Mouse (Mus musculus) macrophage (primary cell): ENCODE results near the gene Gm11569. TPM values are rescaled to one million over a fixed set of nuclear protein-coding genes. Genes with fewer than 3 reads are reported as not detected.
"Not testable (repeated sequence)": the region's sequence is repeated elsewhere in the genome, so short reads cannot be mapped to it uniquely, and the experiment has no call there.

Experiments used
- H3K27ac ChIP-seq: fragments of 350-480 bp; formaldehyde crosslinking; 2 replicates; pipeline ENCODE4 v1.9.0; 2021
- H3K36me3 ChIP-seq: fragments of 350-480 bp; formaldehyde crosslinking; 2 replicates; pipeline ENCODE4 v1.9.0; 2021; ENCODE audit errors: inconsistent target
- H3K4me3 ChIP-seq: fragments of 350-480 bp; formaldehyde crosslinking; 2 replicates; pipeline ENCODE4 v1.9.0; 2021; ENCODE audit errors: inconsistent target
- H3K79me2 ChIP-seq: fragments of 350-480 bp; formaldehyde crosslinking; 2 replicates; pipeline ENCODE4 v1.9.0; 2021; ENCODE audit errors: inconsistent target
- WGBS: methylation state at CpG from one replicate; pipeline ENCODE4 v1.1.7; 2026; ENCODE audit warnings: inconsistent platforms; ENCODE audit not compliant: missing documents; 5-methylcytosine and 5-hydroxymethylcytosine counted together
- polyA plus RNA-seq: library from polyadenylated mRNA; stranded (reverse); fragments of 250-400 nt; gene quantifications from 3 replicates; pipeline ENCODE4 v1.2.4, GENCODE M21; 2018; ENCODE audit warnings: inconsistent platforms
- total RNA-seq, 78 experiments: library from RNA; depleted of rRNA; stranded (reverse); fragments of 250-400 nt; gene quantifications; 1 replicate in 9 of 78; 2 replicates in 24 of 78; 3 replicates in 43 of 78; 4 replicates in 2 of 78; pipeline ENCODE4 v1.2.4; 2018; ENCODE audit warnings: inconsistent platforms in 56 of 78

The Gm11569 gene
- total RNA-seq (2018; cell fraction: chromatin; rRNA removed), result not detected
- not detected for total RNA-seq (2018; cell fraction: cytosol; rRNA removed)
- not detected for total RNA-seq (2018; cell fraction: nucleus; rRNA removed)
- polyA plus RNA-seq, result not detected in 3 replicates

DNA sequence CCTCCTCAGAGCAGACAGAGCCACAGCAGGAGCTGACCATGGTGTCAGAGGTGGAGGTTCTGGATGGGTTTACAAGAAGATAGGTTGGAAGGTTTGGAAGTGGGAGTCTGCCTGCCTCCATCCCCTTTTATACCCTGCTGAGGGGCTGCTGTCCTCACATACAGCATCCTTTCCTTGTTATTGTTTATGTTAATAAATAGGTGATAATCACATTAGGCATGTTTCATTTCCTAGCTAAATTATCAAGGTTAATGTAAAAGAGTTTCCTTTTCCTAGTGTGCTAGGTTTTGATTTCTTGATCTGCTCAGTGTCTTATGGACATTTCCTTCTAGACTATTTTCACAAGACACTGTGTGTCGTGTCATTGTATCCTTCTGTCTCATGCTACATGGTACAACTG lies at the start of gene Gm11569:
Gm11569 (minus strand) TSS at position 101 of the 400 bp plus-strand sequence.
- H3K79me2 ChIP-seq, H3K27ac ChIP-seq: not testable (repeated sequence)
- WGBS, result no CpG with 5 or more reads among the region's 1 CpGs

DNA sequence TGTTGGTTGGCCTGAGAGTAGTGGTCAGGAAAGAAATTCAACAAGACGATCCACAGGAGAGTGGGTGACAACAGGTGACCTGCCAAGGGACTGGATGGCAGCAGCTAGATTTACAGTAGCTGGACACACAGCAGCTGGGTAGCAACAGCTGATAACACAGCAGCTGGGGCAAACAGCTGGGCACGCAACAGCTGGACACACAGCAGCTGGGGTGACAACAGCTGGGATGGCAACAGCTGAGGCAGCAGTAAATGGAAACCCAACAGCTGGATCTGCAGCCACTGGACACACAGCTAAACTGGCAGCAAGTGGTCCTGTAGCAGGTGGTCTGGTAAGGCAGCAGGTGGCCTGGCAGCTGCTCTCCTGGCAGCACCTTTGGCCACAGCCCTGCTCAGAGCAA lies 48.0 kb upstream of the Gm11569 start:
- WGBS, result 95% methylated on average over 2 of the region's 2 CpGs
- H3K4me3 ChIP-seq, result no peak overlapping the region
- H3K27ac ChIP-seq, result no peak overlapping the region
- H3K36me3 ChIP-seq, result no peaks in the 10 kb centered on the region
- no peaks in the 10 kb centered on the region for H3K79me2 ChIP-seq

More for the DNA sequence above, at the start of gene Gm11569:
- H3K4me3 ChIP-seq, H3K36me3 ChIP-seq: not testable (repeated sequence)

DNA sequence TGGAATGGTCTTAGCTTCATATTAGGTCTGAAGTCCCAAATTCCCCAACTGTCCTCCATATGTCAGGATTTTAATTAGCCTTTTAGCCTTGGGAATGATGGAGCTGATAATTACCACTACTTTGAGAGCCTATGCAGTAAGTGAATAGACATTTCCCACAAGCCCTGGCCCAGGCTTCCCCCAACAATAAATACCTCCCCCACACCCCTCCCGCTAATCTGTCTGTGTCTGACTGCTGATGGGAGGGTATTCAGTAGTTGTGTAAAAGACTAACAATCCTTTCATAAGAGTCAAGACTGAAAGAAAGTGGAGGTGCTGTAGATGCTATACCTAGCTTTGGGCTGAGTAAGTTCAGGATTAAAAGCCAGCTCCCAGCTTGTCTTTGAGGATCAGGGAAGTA lies 43.5 kb upstream of the Gm11569 start:
- WGBS, result 77% methylated on average over 1 of the region's 1 CpGs
- no peaks in the 10 kb centered on the region for H3K79me2 ChIP-seq
- no peaks in the 10 kb centered on the region for H3K36me3 ChIP-seq
- no peak overlapping the region for H3K27ac ChIP-seq
- no peak overlapping the region for H3K4me3 ChIP-seq

DNA sequence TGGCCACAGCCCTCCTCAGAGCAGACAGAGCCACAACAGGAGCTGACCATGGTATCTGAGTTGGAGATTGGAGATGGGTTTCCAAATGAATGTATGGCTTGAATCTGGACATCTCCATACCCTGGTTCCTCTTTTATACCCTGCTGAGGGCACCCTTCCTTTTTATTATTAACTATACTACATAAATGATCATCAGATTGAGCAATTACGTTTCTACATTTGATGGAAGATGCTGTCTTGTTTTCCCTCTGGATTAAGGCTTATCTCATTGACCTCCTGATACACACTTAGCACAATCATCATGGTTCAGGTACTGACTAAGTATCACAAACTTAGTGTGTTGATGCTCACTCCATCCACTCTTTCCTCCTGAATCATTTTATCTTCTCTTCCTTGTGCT lies 39.2 kb upstream of the Gm11569 start, which contains the start of gene 2300003K06Rik:
2300003K06Rik (minus strand) TSS at position 101 of the 400 bp plus-strand sequence.
- Histone ChIP-seq H3K79me2 (no peaks in the 10 kb centered on the region), H3K36me3 (no peaks in the 10 kb centered on the region), H3K27ac (no peak within 1 kb of the TSS), H3K4me3 (no peak within 1 kb of the TSS)
- WGBS, result 85% methylated on average over 1 of the region's 1 CpGs

GRCm38 (mm10) chr11:99815566-99815965 lies 16.8 kb upstream of the Gm11569 start, which contains the start of gene Gm11564:
Gm11564 (minus strand) TSS chr11:99815666.
- WGBS, result 83% methylated on average over 2 of the region's 2 CpGs
- not testable (repeated sequence) for H3K4me3 ChIP-seq, H3K79me2 ChIP-seq, H3K36me3 ChIP-seq, H3K27ac ChIP-seq

DNA sequence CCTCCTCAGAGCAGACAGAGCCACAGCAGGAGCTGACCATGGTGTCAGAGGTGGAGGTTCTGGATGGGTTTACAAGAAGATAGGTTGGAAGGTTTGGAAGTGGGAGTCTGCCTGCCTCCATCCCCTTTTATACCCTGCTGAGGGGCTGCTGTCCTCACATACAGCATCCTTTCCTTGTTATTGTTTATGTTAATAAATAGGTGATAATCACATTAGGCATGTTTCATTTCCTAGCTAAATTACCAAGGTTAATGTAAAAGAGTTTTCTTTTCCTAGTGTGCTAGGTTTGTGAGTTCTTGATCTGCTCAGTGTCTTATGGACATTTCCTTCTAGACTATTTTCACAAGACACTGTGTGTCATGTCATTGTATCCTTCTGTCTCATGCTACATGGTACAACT lies 11.1 kb upstream of the Gm11569 start, which contains the start of gene Krtap4-13:
Krtap4-13 (minus strand) TSS at position 101 of the 400 bp plus-strand sequence.
- not testable (repeated sequence) for H3K27ac ChIP-seq, H3K79me2 ChIP-seq, H3K4me3 ChIP-seq, H3K36me3 ChIP-seq

DNA sequence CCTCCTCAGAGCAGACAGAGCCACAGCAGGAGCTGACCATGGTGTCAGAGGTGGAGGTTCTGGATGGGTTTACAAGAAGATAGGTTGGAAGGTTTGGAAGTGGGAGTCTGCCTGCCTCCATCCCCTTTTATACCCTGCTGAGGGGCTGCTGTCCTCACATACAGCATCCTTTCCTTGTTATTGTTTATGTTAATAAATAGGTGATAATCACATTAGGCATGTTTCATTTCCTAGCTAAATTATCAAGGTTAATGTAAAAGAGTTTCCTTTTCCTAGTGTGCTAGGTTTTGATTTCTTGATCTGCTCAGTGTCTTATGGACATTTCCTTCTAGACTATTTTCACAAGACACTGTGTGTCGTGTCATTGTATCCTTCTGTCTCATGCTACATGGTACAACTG lies 5.6 kb upstream of the Gm11569 start, which contains the start of gene Gm11554:
Gm11554 (minus strand) TSS at position 101 of the 400 bp plus-strand sequence.
- H3K79me2 ChIP-seq, H3K36me3 ChIP-seq, H3K4me3 ChIP-seq, H3K27ac ChIP-seq: not testable (repeated sequence)
- WGBS, result no CpG with 5 or more reads among the region's 1 CpGs

DNA sequence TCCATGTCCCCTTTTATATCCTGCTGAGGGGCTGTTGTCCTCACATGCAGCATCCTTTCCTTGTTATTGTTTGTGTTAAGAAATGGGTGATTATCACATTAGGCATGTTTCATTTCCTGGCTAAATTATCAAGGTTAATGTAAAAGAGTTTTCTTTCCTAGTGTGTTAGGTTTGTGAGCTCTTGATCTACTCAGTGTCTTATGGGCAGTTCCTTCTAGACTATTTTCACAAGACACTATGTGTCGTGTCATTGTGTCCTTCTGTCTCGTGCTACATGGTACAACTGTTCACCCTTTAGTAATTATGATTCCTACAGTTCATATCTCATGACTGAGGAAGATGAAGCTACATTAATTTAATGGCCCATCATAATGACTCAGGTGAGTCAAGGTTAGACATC lies 5.4 kb downstream of the Gm11569 start, which contains the start of gene Gm11596:
Gm11596 (minus strand) TSS at position 101 of the 400 bp plus-strand sequence.
- Histone ChIP-seq H3K79me2 (no peaks in the 10 kb centered on the region), H3K36me3 (no peaks in the 10 kb centered on the region), H3K27ac (no peak within 1 kb of the TSS), H3K4me3 (no peak within 1 kb of the TSS)
- 82% methylated on average over 2 of the region's 2 CpGs for WGBS

GRCm38 (mm10) chr11:99784900-99785299 lies 13.8 kb downstream of the Gm11569 start, which contains the start of gene Krtap4-9:
Krtap4-9 (plus strand) TSS chr11:99785200.
- not testable (repeated sequence) for H3K27ac ChIP-seq, H3K79me2 ChIP-seq, H3K4me3 ChIP-seq, H3K36me3 ChIP-seq

DNA sequence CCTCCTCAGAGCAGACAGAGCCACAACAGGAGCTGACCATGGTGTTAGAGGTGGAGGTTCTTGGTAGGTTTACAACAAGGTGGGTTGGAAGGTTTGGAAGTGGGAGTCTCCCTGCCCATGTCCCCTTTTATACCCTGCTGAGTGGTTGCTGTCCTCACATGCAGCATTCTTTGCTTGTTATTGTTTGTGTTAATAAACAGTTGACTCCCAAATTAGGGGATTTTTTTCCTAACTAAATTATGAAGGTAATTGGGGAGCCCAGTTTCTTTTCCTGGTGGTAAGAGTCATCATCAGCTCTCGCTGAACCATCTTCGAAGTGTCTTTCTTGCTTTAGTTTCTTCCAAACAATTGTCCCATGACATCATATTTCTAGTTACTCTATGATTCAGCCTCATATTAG lies 18.1 kb downstream of the Gm11569 start, which contains the start of gene Krtap4-8:
Krtap4-8 (minus strand) TSS at position 101 of the 400 bp plus-strand sequence.
- WGBS, result 96% methylated on average over 2 of the region's 2 CpGs
- H3K27ac ChIP-seq, result no peak within 1 kb of the TSS
- no peaks in the 10 kb centered on the region for H3K79me2 ChIP-seq
- no peaks in the 10 kb centered on the region for H3K36me3 ChIP-seq
- no peak within 1 kb of the TSS for H3K4me3 ChIP-seq

DNA sequence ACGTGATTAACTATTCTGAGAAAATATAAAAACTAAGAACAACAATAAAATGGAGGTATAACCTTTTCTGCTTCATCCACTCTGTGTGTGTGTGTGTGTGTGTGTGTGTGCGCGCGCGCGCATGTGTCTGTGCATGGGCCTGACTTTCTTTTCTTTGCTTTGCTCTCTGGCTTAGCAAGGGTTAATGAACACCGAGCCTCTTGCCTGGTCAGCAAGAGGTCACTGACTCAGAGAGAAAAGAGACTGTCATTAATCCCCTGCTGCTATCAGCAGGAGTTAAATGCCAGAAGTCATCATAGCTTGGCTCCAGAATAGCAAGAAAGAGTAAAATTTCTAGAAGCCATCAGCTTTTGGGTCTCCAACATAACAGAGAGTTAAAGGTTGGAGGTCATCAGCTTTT lies 20.3 kb downstream of the Gm11569 start:
- 67% methylated on average over 7 of the region's 7 CpGs for WGBS

GRCm38 (mm10) chr11:99772813-99773212 lies 25.9 kb downstream of the Gm11569 start, which contains the start of gene Gm11595:
Gm11595 (minus strand) TSS chr11:99772913.
- not testable (repeated sequence) for H3K4me3 ChIP-seq, H3K36me3 ChIP-seq, H3K79me2 ChIP-seq, H3K27ac ChIP-seq

More for the DNA sequence above, 20.3 kb downstream of the Gm11569 start:
- no peak overlapping the region for H3K27ac ChIP-seq
- no peaks in the 10 kb centered on the region for H3K36me3 ChIP-seq
- no peak overlapping the region for H3K4me3 ChIP-seq
- no peaks in the 10 kb centered on the region for H3K79me2 ChIP-seq

DNA sequence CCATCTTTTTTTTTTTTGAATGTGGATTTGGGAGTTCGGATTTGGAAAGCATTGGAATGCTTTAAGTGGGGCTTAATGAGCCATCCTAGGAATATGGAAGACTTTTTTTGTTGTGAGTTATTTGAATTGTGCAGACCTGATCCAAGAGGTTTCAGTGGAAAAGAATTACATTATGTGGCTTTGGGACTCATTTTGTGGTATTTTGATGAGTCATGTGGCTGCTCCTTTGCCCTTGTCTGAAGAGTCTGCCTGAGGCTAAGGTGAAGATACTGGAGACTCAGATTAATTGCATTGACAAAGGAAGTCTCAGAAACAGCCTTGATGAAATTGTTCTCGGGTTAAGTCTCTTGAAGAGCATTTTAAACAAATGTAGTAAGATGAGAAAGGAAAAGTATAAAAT lies 30.3 kb downstream of the Gm11569 start:
- H3K36me3 ChIP-seq, result no peaks in the 10 kb centered on the region
- no peak overlapping the region for H3K27ac ChIP-seq
- no peak overlapping the region for H3K4me3 ChIP-seq
- 82% methylated on average over 2 of the region's 2 CpGs for WGBS
- H3K79me2 ChIP-seq, result no peaks in the 10 kb centered on the region

DNA sequence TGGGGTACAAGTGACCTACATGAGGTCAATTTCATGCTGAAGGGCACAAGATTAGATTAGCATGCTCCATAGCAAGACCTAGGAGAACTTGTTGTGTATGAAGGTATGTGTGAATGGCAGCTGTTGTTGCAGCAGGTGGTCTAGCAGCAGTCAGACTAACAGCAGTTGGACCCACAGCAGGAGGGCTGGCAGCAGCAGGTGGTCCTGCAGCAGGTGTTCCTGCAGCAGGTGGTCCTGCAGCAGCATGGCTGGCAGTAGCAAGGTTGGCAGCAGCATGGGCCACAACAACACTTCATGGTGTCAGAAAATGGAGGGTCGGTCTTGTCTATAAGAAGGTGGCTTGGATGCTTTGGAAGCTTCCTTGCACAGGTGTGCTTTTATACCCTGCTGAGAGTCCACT lies 39.9 kb downstream of the Gm11569 start:
- Histone ChIP-seq H3K79me2 (no peaks in the 10 kb centered on the region), H3K36me3 (no peaks in the 10 kb centered on the region), H3K27ac (no peak overlapping the region), H3K4me3 (no peak overlapping the region)
- 92% methylated on average over 1 of the region's 1 CpGs for WGBS
